Mouse (Mus musculus) CH12.LX (cell line): ENCODE measurements around the gene Nrxn3.

ENCODE experiments used
- CTCF ChIP-seq, 2 experiments: IDR thresholded peaks in 1 of 2; conservative IDR thresholded peaks in 1 of 2; 2 replicates each; pipeline ENCODE4 v1.5.1; 2011 to 2012; ENCODE audit warnings: low read depth in 2 of 2, low read length in 2 of 2, improper control_type of control experiment in 1 of 2, inconsistent platforms in 1 of 2, mild to moderate bottlenecking in 1 of 2, moderate library complexity in 1 of 2
- E2F4 ChIP-seq: IDR thresholded peaks from 2 replicates; pipeline ENCODE4 v1.6.1; 2011; ENCODE audit warnings: low read depth, low read length, improper control_type of control experiment; ENCODE audit not compliant: insufficient replicate concordance
- HCFC1 ChIP-seq: IDR thresholded peaks from 2 replicates; pipeline ENCODE4 v1.6.1; 2012; ENCODE audit warnings: low read depth, mild to moderate bottlenecking, inconsistent platforms, low read length, improper control_type of control experiment
- MAFK ChIP-seq: IDR thresholded peaks from 2 replicates; pipeline ENCODE4 v1.6.1; 2011; ENCODE audit warnings: low read length, improper control_type of control experiment; ENCODE audit not compliant: insufficient replicate concordance
- NRF1 ChIP-seq: IDR thresholded peaks from 2 replicates; pipeline ENCODE4 v1.6.1; 2014; ENCODE audit warnings: low read depth, mild to moderate bottlenecking, inconsistent platforms, low read length, improper control_type of control experiment, moderate library complexity
- POLR2A ChIP-seq: IDR thresholded peaks from 2 replicates; pipeline ENCODE4 v1.6.1; 2011; ENCODE audit warnings: low read depth, mild to moderate bottlenecking, improper control_type of control experiment, low read length

DNA sequence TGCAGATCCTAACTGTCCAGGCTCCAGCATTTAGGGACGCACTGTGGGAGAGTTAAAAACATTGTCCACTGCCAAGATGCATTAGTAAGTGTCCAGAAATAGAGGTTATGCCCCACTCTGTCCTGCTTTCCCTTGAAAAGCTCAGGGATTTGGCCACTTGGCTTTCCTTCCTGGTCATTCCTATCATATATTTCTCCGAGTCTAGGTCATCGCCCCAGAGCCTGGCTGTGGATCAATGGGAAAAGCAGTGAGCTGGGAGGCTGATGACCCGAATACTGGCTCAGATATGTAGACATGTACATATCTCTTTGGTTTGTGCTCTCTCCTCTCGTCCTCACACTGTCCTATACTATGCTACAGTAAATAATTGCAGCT is 96.6 kb downstream of the Nrxn3 start:
- TF ChIP-seq MAFK: no peak
- TF ChIP-seq CTCF (conservative IDR thresholded peaks at IDR 0.05 in 1 of 2, IDR thresholded peaks at IDR 0.05 in 1 of 2; ENCODE audit: low read depth in 2 of 2, low read length in 2 of 2): no peak
- no peak for TF ChIP-seq NRF1
- no peak for TF ChIP-seq POLR2A
- TF ChIP-seq E2F4: no peak
- no peak for TF ChIP-seq HCFC1
